Mouse (Mus musculus) left cerebral cortex, adult 11 months (tissue): Measurements from ENCODE around the gene Ankrd53.
"Not testable (repeated sequence)": the region's sequence is repeated elsewhere in the genome, so short reads cannot be mapped to it uniquely, and the experiment has no call there.

Source experiments
- DNase-seq: peaks from one replicate; pipeline ENCODE4 v3.0.0; 2022; ENCODE audit warnings: low spot score

The Ankrd53 gene

DNA sequence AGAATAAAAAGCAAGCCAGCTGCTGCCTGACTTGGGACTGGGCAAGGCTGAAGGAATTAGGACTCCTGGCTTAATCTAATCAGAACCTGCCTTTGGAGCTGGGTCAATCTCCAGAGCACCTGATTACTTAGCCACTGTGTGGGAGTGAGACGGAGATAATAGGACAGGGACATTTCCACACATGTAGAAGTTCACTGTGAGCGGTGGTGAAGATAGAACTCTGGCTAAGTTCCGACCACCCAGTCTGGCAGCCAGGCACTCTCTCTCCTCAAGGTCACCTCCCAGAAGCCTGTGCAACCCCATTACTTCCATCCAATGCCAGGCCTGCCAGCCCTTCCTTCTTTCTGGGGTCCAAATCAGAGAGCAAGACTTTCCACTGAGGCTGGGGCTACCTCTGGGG lies 4.5 kb downstream of the Ankrd53 start:
- no peak for DNase-seq

GRCm38 (mm10) chr6:83768485-83768884 lies 6.0 kb downstream of the Ankrd53 start:
- no peak for DNase-seq

GRCm38 (mm10) chr6:83774126-83774525 lies 11.7 kb downstream of the Ankrd53 start:
- DNase-seq = no peak

GRCm38 (mm10) chr6:83774781-83775563 lies 12.5 kb downstream of the Ankrd53 start:
- DNase-seq = no peak

- peak; percentile 83 for DNase-seq
These were observed 13.3 kb downstream of the Ankrd53 start, which contains the start of gene Tex261 for GRCm38 (mm10) chr6:83775638-83776293. Tex261 (minus strand) TSS chr6:83775813.

- no peak for DNase-seq
These were observed 15.9 kb downstream of the Ankrd53 start for GRCm38 (mm10) chr6:83778306-83778705.

DNA sequence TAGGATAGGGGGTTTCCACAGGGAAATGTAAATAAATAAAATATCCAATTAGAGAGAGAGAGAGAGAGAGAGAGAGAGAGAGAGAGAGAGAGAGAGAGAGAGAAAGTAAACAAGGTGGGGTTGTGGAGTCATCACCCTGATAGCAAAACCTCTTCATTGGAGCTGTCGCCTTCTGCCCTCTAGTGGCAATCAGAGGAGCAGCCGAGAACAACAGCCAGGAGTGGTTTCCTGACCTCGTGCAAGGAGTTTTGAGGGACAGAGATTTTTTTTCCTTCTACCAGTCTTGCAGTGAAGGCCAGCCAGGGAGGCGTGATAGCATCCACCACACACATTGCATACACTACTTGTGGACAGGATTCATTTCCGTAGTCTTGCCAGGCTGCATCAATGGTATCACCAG lies 16.6 kb downstream of the Ankrd53 start:
- DNase-seq = no peak

DNA sequence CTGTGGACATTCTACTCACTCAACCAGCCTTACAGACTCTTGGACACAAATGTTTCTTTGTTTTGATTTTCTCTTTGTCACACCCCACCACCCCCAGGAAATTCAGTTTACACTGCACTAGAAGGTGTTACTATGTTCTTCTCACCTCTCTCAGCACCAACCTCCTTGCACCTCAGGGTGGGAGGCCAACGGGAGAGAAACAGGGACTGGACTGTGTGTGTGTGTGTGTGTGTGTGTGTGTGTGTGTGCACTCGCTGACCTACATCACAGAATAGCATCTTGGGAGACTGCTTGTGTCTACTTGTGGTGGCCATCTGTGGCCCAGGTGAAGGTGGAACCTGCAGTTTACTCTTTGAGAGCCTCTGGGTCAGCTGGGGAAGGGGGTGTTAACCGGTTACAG lies 24.0 kb downstream of the Ankrd53 start:
- DNase-seq = no peak

GRCm38 (mm10) chr6:83788554-83788953 lies 26.1 kb downstream of the Ankrd53 start:
- no peak for DNase-seq

DNA sequence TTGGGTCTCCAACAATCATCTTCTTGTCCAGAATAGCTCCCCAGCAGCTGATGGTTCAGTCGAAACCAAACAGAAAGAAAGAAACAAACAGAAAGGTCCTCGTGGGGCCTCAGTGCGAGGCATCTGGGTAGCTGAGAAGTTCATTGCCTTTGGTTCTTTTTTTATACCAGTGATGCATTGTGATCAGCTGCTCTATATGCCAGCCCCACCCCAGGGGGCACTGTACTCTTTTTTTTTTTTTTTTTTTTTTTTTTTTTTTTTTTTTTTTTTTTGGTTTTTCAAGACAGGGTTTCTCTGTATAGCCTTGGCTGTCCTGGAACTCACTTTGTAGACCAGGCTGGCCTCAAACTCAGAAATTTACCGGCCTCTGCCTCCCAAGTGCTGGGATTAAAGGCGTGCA lies 28.1 kb downstream of the Ankrd53 start:
- DNase-seq = not testable (repeated sequence)

- no peak for DNase-seq
These were observed 28.9 kb downstream of the Ankrd53 start for GRCm38 (mm10) chr6:83791251-83791890.

DNA sequence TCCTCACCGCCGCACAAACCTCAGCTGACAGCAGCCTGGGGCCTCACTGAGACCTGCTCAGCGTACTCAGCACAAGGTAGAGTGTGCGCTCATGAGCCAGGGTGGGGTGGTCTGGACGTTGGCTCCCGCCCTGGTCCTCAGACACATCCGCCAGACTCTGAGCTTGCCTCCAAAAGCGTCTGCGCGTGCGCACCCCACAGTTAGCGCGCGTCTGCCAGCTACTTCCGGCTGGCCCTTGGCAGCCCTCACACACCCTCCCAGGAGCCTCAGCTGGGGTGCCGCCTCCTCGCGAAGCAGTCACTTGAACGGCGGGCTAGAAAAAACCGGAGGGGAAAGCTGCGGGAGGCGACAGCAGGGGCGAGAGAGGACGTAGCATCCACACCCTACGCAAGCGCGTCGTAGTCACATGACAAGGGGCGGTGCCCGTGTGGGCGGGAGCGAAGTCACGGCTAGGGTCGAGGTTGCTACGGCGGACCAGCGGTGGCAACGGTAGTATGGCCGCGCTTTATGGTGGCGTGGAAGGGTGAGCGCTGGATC lies 32.4 kb downstream of the Ankrd53 start, which contains the start of gene Nagk:
Gene Nagk (plus strand): TSS at position 223 of the 537 bp plus-strand sequence.
- DNase-seq = peak; percentile 89

DNA sequence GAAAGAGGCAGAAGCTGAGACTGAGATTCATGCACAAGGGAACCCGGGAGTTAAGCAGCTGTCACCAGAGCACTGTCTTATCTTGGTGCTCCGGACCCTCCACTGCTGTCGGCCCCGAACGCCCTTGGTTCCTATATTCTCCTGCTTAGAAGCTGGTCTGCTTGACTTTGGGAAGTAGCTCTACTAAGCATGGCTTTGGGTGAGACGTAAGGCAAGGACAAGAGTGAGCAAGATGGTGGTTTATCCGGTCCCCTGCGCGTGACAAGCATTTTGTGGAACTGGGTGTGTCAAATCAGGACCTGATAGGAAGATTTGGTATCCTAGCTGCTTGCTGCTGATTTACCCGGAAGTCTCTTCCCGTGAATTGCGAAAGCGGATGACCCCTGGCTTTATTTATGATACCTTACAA lies 33.1 kb downstream of the Ankrd53 start:
- DNase-seq = peak; percentile 36

GRCm38 (mm10) chr6:83796686-83797085 lies 34.2 kb downstream of the Ankrd53 start:
- no peak for DNase-seq

GRCm38 (mm10) chr6:83802033-83802432 lies 39.6 kb downstream of the Ankrd53 start:
- no peak for DNase-seq

DNA sequence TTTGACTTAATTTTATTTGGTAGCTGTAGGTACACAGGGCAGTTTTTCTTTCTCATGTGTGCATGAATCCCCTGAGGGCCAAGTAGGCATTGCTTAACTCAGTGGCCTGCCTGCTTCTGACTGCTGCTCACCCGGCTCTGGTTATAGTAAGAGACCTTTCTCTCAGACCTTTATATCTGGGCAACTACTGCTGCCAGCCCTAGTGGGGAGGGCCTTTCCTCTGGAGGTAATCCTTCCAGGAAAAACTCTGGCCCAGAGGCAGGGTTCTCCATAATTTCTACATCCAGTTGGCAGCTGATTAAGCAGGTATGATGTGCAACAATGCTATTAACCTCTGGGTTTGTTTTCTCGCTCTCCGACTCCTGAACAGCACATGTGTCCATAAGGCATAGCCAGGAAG lies 40.4 kb downstream of the Ankrd53 start:
- DNase-seq = no peak

DNA sequence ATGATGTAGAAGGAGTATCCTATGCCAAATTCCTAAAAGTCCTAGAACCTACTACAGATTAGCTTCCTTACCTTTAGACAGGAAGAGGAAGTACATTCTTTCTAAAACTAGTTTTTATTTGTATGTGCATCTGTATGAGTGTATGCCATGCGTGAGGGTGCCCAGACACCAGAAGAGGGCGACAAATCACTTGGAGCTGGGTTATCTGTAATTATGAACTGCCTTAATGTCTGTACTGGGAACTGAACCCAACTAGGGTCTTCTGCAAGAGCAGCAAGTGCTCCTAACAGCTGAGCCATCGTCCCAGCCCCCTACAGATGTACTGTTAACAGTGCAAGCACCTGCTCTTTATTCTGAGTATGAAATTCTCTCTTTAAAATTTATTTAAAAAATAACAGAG lies 53.4 kb downstream of the Ankrd53 start:
- no peak for DNase-seq
